In the genomic region with DNA sequence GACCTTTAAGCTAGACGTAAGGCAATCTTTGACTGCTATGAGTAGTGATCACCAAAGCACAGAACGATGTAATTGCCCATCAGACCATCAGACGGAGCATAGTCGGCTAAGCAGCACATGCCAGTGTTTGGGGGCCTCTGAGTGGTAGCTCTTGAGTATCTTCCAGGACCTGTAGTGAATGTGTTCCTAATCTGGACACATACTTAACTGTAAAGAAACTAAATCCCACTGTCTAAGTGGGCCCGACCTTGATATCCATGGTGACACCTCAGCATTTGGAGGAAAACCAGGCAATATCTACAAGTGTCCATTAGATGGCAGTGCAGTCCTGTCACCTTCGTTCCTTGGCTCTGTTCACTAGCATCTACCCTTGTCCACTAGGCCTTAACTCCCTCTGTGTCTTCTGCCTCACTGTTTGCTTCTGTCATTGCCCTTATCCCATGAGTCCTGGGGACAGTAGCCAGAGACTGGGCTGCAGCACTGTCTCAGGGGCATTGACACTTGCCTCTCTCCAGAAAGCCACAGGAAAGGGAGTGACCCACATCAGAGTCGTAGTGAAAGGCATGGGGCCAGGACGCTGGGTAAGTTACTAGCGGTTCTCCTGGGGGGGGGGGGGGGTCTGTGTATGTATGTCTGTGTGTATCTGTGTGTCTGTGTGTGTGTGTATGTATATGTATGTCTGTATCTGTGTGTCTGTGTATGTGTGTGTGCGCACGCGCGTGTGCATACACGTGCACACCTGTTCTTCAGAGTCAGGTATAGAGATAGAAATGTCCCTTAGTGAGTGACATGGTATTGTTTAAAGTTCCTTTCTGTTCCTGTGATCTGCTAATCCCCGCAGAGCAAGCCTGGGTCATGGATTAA, we compare ENCODE assay signal across 8 mouse cellular contexts. TPM values are rescaled to one million over a fixed set of nuclear protein-coding genes. Genes with fewer than 3 reads are reported as not detected.
DNase-seq lines count a peak whose midpoint lies in the region; ATAC-seq and TF ChIP-seq lines count a peak whose summit lies in the region.

No protein-coding gene starts in this region.

- H3K9ac ChIP-seq in kidney, postnatal 0 days (ENCODE audit: low read depth, low read length): no peak overlapping the region
- H3K9ac ChIP-seq in liver, embryonic 12.5 days: no peak overlapping the region

- ATAC-seq in kidney, postnatal 0 days (replicated peaks; ENCODE audit: low FRiP score, low read depth): peak; percentile 66; the same call in 1 of the 2 replicates
- ATAC-seq in liver, embryonic 12.5 days: peak; percentile 58

- no peak overlapping the region for H3K4me3 ChIP-seq in kidney, postnatal 0 days (replicated peaks; ENCODE audit: low read depth, low read length)
- no peak overlapping the region for H3K4me3 ChIP-seq in liver, embryonic 12.5 days

- 77% methylated on average over 15 of the region's 15 CpGs for WGBS in kidney, postnatal 0 days
- WGBS in liver, embryonic 12.5 days (ENCODE audit: insufficient replicate concordance): 80% methylated on average over 15 of the region's 15 CpGs

- H3K27me3 ChIP-seq in kidney, postnatal 0 days (ENCODE audit: insufficient read depth, low read length): no peaks in the 10 kb centered on the region
- no peaks in the 10 kb centered on the region for H3K27me3 ChIP-seq in liver, embryonic 12.5 days (replicated peaks)

- H3K4me1 ChIP-seq in kidney, postnatal 0 days (replicated peaks; ENCODE audit: insufficient read depth, low read length): no peaks in the 10 kb centered on the region
- H3K4me1 ChIP-seq in liver, embryonic 12.5 days: peaks cover 49% of the 10 kb centered on the region

- H3K9me3 ChIP-seq in kidney, postnatal 0 days (replicated peaks; ENCODE audit: low read length): no peaks in the 10 kb centered on the region
- H3K9me3 ChIP-seq in liver, embryonic 12.5 days (replicated peaks): no peaks in the 10 kb centered on the region

- peaks cover 17% of the 10 kb centered on the region for H3K36me3 ChIP-seq in kidney, postnatal 0 days (ENCODE audit: insufficient read depth, low read length)
- H3K36me3 ChIP-seq in liver, embryonic 12.5 days: peaks cover 67% of the 10 kb centered on the region

- DNase-seq in CD4-positive helper T cell, adult 2 months (ENCODE audit: low read depth, low spot score): peak; percentile 69
- peak; percentile 70 for DNase-seq in Muller cell, postnatal 12 days (ENCODE audit: inconsistent ontology term)
- DNase-seq in cerebellum, postnatal 25 days: peak; percentile 59 to 71
- DNase-seq in gastrocnemius, postnatal 14 days: peak; percentile 18
- DNase-seq in kidney, postnatal 0 days (ENCODE audit: low spot score): peak; percentile 89
- peak; percentile 21 to 51 for DNase-seq in natural killer cell, adult 2 months (ENCODE audit: low spot score in 2 of 2)
- DNase-seq in thymus, postnatal 4 days: peak; percentile 52

- H3K27ac ChIP-seq in kidney, postnatal 0 days: no peak overlapping the region
- H3K27ac ChIP-seq in liver, embryonic 12.5 days: no peak overlapping the region

- intact Hi-C loops in gastrocnemius, postnatal 14 days (cut with DNase I; ENCODE audit: low total_unique reads): loop anchor here (2.0 kb wide), 1 partner anchor 99 kb away; no protein-coding TSS in a partner anchor

- no peak overlapping the region for H3K4me2 ChIP-seq in kidney, postnatal 0 days (ENCODE audit: low read length)
- H3K4me2 ChIP-seq in liver, embryonic 12.5 days: no peak overlapping the region

- TF ChIP-seq CTCF in kidney, postnatal 0 days (IDR thresholded peaks at IDR 0.05; ENCODE audit: low read depth): peak; percentile 95

RNA-seq across cellular contexts. Expression of a gene that starts 8.3 kb away (rescaled TPM):
- 10 to 100 TPM; 30.2 to 36.2 TPM for total RNA-seq in gastrocnemius, postnatal 14 days (2021)
- polyA plus RNA-seq in kidney, postnatal 0 days (2015; fragmentation: Nextera tagmentation; extraction: Ambion mirVana): 79.6 and 80.4 TPM in 2 replicates
- polyA plus RNA-seq in liver, embryonic 12.5 days (2016; fragmentation: Nextera tagmentation; extraction: Ambion mirVana): 72.2 TPM in 2 replicates

RNA-seq across cellular contexts. Expression of a gene that starts 8.7 kb away (rescaled TPM):
- 10 to 100 TPM; 25.7 to 26.9 TPM for total RNA-seq in gastrocnemius, postnatal 14 days (2021)
- 71.0 and 77.3 TPM in 2 replicates for polyA plus RNA-seq in kidney, postnatal 0 days (2015; fragmentation: Nextera tagmentation; extraction: Ambion mirVana)
- 55.7 and 57.2 TPM in 2 replicates for polyA plus RNA-seq in liver, embryonic 12.5 days (2016; fragmentation: Nextera tagmentation; extraction: Ambion mirVana)

RNA-seq across cellular contexts. Expression of a gene that starts 53.8 kb away (rescaled TPM):
- 1 to 10 TPM; 3.1 to 3.5 TPM for total RNA-seq in gastrocnemius, postnatal 14 days (2021)
- polyA plus RNA-seq in kidney, postnatal 0 days (2015; fragmentation: Nextera tagmentation; extraction: Ambion mirVana): 1.3 and 1.5 TPM in 2 replicates
- 0.24 and 0.79 TPM in 2 replicates for polyA plus RNA-seq in liver, embryonic 12.5 days (2016; fragmentation: Nextera tagmentation; extraction: Ambion mirVana)

RNA-seq across cellular contexts. Expression of a gene that starts 55.5 kb away (rescaled TPM):
- 1 to 10 TPM; 8.5 to 9.2 TPM for total RNA-seq in gastrocnemius, postnatal 14 days (2021)
- polyA plus RNA-seq in kidney, postnatal 0 days (2015; fragmentation: Nextera tagmentation; extraction: Ambion mirVana): 13.9 TPM in 2 replicates
- 13.6 and 13.7 TPM in 2 replicates for polyA plus RNA-seq in liver, embryonic 12.5 days (2016; fragmentation: Nextera tagmentation; extraction: Ambion mirVana)

Comparison
In these comparisons a context has a peak if more than half of its experiments do, and no peak if none do; other contexts are left out.
1. DNase-seq: peak in every context shown above with its lines; median percentile 89 in kidney, postnatal 0 days; 70 in Muller cell, postnatal 12 days; 69 in CD4-positive helper T cell, adult 2 months; 65 in cerebellum, postnatal 25 days; 52 in thymus, postnatal 4 days; 36 in natural killer cell, adult 2 months; 18 in gastrocnemius, postnatal 14 days.